Mouse (Mus musculus) liver (tissue): ENCODE measurements around the gene Cdkal1.

Experiments
- DNase-seq: peaks from one replicate; pipeline ENCODE4 v3.0.0-alpha.2; 2020; ENCODE audit warnings: mixed read lengths

Cdkal1 gene

DNA sequence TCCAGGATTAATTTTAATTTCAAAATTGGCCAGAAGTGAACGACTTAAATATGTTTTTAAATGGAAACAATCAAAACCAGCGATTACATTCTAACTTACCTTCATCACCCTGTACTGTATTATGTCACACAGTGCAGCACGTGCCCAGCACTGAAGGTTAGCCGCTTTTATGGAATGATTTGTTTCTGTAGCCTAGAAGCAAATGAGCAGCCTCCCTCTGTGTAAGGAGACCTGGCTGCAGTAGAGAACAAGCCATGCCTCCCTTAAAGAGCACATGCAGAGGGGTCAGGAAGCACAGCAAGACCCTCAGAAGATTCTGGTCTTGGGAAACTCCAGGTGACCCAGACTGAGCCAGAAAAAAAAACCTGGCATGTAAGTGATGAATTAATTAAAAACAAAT lies 459.8 kb downstream of the Cdkal1 start:
- no peak for DNase-seq

GRCm38 (mm10) chr13:29390025-29390424 lies 465.4 kb downstream of the Cdkal1 start:
- no peak for DNase-seq

DNA sequence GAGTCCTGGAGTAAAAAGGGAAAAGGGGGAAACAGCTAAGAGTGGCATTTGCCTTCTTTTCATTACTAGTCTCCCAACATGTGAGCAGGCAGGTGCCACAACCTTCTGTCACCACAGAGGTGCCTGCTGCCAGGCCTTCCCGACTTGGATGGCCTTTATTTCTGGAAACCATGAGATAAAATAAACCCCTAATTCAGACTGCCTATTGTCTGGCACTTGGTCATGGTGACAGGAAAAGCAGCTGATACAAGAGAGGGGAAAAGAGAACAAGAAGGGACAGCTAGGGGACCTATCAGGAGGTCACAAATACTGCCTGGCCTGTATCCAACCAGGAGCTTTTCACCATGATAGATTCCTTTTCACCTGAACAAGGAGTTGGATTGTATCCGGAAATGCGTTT lies 466.6 kb downstream of the Cdkal1 start:
- no peak for DNase-seq

- DNase-seq: no peak
Observed at GRCm38 (mm10) chr13:29377572-29377971, 477.9 kb downstream of the Cdkal1 start.

- DNase-seq: no peak
Observed at GRCm38 (mm10) chr13:29371916-29372315, 483.6 kb downstream of the Cdkal1 start.

DNA sequence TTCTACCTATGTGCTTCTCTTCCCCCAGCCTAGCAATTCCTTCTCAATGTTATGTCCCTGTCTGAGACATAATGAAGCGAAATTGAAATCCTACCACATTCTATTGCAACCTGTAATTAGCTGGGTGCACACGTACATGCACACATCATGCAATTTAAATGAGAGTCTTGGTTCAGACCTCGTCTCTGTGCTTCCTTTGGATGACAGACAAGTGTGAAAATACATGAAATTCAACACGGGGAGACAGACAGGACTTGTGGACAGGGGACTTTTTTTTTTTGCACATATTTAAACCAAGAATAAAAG lies 484.1 kb downstream of the Cdkal1 start:
- no peak for DNase-seq

DNA sequence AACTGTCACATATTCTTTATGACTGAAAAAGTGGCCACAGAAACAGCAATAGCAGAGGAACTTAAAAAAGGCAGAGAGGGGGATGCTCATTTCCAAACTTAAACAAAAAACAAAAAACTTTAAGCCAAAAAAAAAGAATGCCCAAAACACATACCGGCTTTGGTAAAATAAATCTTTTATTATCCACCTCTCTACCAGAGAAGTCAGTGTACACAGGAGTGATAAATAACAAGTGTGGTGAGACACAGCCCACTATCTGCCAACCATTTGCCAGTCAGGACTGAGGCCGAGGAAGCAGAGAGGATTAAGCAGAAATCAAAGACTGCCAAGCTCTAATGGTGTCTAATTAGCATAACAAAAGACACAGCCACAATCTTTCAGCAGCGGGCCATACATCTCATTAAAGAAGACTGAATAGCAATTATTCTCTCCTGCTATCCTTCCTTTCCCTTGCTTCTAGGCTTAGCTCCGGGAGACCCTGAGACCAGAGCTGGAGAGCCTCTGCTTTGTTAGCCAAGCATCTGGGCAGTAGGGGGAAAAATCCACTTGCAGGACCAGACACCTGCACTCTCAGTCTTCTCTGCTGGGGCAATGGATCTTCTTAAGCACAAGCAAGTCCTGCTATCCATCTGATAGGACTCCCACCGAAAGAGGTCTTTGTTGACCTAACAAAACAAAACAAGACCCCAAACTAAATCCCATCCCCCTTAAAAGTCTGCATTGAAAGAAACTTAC lies 484.6 kb downstream of the Cdkal1 start:
- no peak for DNase-seq

DNA sequence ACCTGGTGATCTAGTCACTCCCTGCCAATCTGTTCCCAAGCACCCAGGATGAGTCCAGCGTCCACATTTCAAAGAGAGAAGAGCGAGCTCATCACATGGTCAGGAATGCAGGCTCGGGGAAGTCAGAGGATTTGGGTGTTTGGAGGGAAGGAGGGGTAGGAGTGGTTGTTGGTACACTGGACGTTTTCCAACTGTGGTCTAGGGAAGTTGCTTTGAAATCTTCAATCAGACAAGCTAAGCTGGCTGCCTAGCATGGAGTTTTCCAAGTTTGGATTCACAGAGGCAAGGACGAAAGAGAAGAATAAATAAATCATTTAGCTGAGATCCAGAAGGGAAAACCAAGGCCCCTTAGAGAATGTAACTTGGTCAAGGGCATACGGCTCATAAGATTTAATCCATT lies 486.7 kb downstream of the Cdkal1 start:
- no peak for DNase-seq

DNA sequence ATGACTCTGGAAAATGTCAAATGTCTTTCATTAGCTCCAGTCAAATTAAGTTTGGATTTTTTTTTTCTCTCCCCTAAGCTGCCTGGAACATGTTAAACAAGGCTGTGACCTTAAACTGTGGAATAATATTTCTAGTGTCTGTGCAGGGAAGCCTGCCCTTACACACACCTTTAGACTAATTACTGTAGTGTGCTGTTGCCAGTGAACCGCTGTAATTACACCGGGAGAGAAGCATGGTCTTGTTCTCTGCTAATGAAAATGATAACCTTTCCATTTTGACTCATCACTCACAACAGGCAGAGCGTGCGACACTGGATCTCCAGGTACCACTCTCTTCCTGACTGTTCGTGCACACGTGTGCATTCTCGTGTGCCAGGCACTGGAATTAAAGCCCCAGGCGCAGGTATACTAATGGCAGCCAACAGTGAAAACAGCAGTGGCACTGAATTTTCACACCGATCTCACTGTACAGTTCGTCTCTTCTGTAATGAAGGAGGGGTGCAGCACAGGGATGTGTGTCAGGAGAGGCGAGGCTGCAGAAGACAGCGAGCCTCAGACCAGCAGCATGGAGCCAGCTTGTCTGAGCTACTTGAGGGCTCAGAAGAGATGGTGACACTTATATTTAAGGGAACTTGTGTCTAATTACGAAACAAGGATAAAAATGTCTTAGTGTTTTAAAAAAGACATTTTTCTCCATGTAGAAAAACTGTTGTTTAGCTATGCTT lies 490.4 kb downstream of the Cdkal1 start:
- no peak for DNase-seq

DNA sequence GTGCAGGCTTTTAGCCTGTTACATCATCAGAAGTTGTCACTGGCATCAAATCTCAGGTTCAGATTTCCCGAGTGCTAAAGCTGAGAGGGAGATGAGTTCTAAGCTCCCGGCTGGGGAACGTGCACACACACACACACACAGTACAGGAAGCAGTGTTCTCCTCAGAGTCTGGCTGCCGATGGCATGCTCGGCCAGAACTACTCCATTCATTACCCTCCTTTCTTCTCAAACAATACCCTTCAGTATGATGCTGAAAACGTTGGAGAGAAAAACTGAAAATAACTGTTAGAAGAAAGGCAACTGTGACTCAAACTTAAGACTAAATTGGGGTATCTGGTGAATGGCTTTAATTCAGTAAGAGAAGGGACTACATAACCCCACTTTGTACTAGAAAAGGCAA lies 491.5 kb downstream of the Cdkal1 start:
- DNase-seq: no peak

GRCm38 (mm10) chr13:29361842-29362241 lies 493.6 kb downstream of the Cdkal1 start:
- DNase-seq: no peak

- DNase-seq: no peak
Observed at GRCm38 (mm10) chr13:29360899-29361298, 494.6 kb downstream of the Cdkal1 start.

- no peak for DNase-seq
Observed at GRCm38 (mm10) chr13:29359341-29359740, 496.1 kb downstream of the Cdkal1 start.

GRCm38 (mm10) chr13:29357483-29357882 lies 498.0 kb downstream of the Cdkal1 start:
- DNase-seq: no peak

- DNase-seq: no peak
Observed at GRCm38 (mm10) chr13:29356158-29356485, 499.4 kb downstream of the Cdkal1 start.

DNA sequence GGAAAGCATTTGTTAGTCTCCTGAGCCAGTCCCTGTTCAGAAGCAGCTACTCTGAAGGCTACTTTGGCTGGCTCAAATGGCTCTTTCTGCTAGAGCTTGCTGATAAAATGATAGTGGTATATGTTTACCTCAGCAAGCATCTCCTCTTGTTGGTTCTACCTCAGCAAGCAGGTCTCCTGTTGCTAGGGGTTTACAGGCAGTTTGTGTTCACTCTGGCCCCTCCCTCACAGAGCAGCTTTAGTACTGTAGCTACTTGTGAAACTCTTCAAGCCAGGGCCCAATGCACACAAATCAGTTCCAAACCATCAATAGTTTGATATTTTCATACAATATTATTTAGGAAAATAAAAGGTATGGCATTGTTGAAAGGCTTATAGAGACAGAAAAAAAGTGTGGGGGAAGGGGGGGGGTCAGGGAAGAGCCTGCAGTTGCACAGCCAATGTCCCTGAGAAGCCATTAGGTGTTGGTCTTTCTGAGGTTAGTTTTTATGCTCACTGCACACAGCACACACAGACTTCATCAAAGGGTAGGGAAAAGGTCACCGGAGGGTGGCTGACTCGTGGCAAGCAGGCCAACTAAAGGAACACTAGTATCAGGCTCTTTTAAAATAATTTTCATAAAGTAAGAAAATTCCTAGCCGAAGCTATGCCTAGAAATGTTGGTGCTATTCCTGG lies 499.9 kb downstream of the Cdkal1 start:
- no peak for DNase-seq

DNA sequence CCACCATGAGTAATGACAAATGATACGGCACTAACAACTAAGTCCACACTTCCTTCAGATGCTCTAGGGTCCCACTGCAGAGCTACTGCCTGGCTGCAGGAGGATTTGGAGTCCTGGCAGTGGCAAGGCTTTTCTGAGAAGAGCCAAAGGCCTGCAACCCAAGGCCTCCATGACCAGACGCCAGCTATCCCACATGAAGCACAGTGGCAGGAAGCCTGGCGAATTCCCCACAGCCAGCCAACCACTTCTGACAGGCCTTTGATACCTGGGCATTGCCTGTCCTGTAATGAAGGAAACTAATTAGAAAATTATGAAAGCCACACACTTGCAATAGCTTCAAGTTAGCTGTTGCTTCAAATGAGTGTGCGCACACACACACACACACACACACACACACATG lies 500.5 kb downstream of the Cdkal1 start:
- no peak for DNase-seq

GRCm38 (mm10) chr13:29353888-29354415 lies 501.5 kb downstream of the Cdkal1 start:
- DNase-seq: no peak

DNA sequence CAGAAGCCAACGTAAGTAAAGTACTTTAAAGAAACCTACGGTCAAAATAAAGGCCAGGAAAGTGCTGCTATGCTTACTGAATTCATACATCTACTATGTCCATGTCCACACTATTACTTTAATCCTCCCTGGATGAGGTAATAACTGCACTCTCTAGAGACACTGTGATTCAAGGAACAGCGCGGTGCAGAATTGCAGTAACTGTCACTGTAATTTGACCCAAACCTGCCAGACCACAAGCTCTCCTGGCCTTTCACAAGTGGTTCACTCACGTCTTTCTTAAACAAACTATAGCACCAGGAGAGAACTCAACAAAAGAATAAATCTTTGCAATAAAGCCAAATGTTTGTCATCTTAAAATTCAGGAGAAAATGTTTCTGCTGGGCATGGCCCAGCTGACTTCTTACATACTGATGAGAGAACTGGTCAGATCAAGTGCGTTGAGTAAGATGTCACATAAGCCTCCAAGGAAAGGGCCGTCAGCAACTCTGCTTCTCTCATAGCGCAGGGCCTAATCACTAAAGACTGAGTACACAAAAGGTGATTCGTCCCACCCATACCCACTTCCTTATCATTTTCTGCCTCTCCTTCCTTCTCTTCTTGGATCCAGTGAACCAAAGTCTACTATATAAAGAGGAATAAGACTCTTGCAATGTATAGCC lies 504.3 kb downstream of the Cdkal1 start:
- no peak for DNase-seq

DNA sequence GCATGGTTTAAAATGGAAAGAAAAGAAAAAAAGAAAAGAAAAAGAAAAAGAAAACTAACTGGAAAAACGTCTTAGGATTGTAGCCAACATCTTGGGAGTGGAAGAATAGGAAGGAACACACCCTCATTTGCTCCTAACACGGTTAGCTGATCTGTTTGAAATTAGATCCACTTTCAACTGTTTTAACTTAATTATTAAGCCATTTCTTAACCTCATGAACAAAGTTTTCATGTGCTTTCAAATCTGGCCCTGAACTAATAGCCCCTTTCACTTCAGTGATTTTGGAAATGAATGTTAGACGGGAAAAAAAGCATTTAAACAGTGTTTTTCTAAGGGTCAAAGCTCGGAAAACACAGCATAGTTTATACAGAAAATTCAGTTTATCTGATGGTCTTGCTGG lies 505.5 kb downstream of the Cdkal1 start:
- no peak for DNase-seq

DNA sequence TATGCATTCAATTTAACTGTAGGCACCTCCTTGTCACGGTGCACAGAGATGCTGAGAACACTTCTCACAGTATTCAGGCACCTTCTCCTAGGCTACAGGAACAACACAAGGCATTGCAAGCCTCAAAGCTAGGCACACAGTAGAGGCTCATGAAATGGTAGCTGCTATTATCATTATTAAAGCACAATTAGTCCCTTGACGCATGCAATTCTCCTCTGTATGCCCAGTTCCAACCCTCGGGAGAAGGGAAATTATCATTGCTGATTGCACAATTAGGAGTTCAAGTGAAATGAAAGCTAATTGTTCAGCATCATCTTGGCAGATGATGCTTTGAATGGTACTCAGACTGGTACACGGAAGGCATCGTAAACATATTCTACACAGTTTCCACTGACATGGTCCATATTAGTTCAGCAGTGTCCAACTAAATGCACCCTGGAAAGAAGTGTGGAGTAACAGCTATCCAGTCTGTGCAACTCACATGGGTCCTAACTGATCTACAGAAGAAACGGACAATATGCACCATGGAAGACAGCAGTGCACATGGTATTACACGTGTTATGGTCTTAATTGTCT lies 506.0 kb downstream of the Cdkal1 start:
- no peak for DNase-seq

DNA sequence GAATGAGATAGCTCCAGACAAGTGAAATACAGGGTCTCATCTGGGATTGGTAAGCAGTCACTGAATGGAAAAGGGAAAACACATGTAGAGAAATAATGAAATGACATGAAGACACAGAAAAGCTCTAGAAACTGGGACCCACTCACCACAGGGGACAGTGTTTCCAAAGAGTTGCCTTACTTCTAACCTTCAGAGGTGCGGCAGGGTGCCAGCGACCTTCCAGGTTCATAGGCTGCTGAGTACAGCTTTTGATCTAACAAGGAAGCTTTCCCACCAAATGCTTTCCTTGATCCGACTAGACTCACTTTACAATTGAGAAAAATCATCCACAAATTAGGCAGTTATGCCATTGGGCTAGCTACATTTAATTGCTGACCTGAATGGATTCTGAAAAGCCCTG lies 507.1 kb downstream of the Cdkal1 start:
- no peak for DNase-seq
